Mouse (Mus musculus) heart, postnatal 14 days (tissue): Measurements from ENCODE around the gene Insm1. TPM values are rescaled to one million over a fixed set of nuclear protein-coding genes. Genes with fewer than 3 reads are reported as not detected.

ENCODE experiments used
- DNase-seq, 2 experiments: peaks; one replicate each; pipeline ENCODE4 v3.0.0; 2021 to 2022
- intact Hi-C: fragments of 180-260 bp; cut with DNase I; formaldehyde crosslinking; loops from one replicate; pipeline ENCODE4 v1.15.1; 2025
- total RNA-seq, 2 experiments: library from RNA; stranded (reverse); gene quantifications; 2 replicates each; pipeline ENCODE4 v1.2.3; 2021

Insm1 gene
- total RNA-seq, 2 experiments from 2014 or later, result 0.12 TPM; not detected in 1

GRCm38 (mm10) chr2:146223176-146223905 lies 1.6 kb downstream of the Insm1 start:
- DNase-seq, result peak in 1 of 2 experiments; percentile 7
- intact Hi-C loops, result loop anchor here (10.0 kb wide), 1 partner anchor 861 kb away; the partner anchor contains the start of gene Nkx2-4

DNA sequence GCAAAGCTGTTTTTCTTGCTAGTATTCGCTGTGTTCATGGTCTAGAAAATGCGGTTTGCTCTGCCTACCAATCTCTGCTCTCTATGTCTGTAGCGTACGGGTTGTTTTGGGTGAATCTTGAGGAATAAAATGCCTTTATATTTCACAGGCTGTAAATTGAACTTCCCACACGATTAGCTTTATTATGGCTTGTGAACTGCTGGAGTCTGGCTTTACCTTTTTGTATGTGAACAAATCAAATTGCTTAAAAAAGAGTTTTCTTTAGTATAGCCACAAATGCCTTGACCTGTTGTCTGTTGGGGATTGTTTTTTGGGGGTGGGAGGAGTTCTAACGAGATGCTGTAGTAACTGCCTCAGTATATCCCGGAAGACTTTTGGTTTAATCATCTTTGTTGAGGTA lies 2.4 kb downstream of the Insm1 start:
- DNase-seq, result no peak
- intact Hi-C loops, result loop anchor here (10.0 kb wide), 1 partner anchor 861 kb away; the partner anchor contains the start of gene Nkx2-4

- no peak for DNase-seq
- intact Hi-C loops, result loop anchor here (10.0 kb wide), 1 partner anchor 859 kb away; the partner anchor contains the start of gene Nkx2-4
These were observed 4.1 kb downstream of the Insm1 start for GRCm38 (mm10) chr2:146225818-146226217.

- intact Hi-C loops, result loop anchor here (10.0 kb wide), 1 partner anchor 858 kb away; the partner anchor contains the start of gene Nkx2-4
- DNase-seq, result peak; percentile 40 to 60
These were observed 4.8 kb downstream of the Insm1 start for GRCm38 (mm10) chr2:146226484-146226883.

- no peak for DNase-seq
- intact Hi-C loops, result loop anchor here (10.0 kb wide), 1 partner anchor 857 kb away; the partner anchor contains the start of gene Nkx2-4
These were observed 5.9 kb downstream of the Insm1 start for GRCm38 (mm10) chr2:146227646-146228045.

GRCm38 (mm10) chr2:146228435-146228834 lies 6.7 kb downstream of the Insm1 start:
- intact Hi-C loops, result loop anchor here (10.0 kb wide), 1 partner anchor 856 kb away; the partner anchor contains the start of gene Nkx2-4

DNA sequence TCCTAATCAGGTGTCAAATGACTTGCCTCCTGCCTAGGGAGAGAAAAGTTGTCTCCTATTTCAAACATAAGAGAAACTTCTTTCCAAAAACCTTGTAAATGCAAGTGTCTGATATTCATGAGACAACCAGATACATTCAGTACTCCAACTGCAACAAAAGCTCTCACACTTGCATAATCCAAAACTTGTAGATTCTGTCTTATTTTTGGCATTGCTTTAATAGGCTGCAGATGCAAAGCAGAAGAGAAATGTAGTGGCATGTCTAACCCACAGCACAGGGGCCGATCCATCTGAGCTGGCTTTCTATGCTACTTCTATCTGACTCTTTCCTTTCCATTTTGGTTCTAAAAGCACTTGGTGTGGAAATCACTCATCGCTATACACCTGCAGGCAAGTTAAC lies 9.8 kb downstream of the Insm1 start:
- intact Hi-C loops, result no loop called here
- DNase-seq, result no peak

More at GRCm38 (mm10) chr2:146228435-146228834, 6.7 kb downstream of the Insm1 start:
- no peak for DNase-seq

DNA sequence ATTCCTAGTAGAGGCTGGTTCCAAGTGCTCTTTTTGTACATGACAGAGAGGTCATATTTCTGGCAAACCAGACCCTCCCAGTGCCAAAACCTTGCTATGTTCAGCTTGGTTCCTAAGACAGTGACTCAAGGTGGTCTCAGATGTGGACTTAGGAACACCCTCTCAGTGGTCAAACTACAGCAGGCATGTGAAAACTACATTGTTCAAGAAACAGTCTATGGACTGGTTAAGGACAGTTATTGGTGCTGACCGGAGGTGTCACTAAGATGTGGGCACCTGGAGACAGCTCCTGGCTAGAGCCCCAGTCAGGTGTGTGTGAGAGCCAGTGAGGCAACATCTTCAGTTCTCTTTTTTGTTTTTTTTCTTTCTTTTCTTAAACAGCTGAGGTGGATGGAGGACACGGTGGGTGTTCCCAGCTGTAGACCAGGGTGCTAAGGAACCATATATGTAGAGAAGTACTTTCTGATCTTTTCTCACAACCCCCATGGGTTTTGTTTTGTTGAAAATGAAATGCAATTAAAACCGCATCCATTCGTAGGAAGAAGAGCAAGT lies 17.6 kb downstream of the Insm1 start:
- intact Hi-C loops, result no loop called here

GRCm38 (mm10) chr2:146244049-146244448 lies 22.3 kb downstream of the Insm1 start:
- no peak for DNase-seq
- intact Hi-C loops, result no loop called here

More for the DNA sequence above, 17.6 kb downstream of the Insm1 start:
- DNase-seq, result no peak

- intact Hi-C loops, result no loop called here
- DNase-seq, result no peak
These were observed 23.7 kb downstream of the Insm1 start for GRCm38 (mm10) chr2:146245401-146245800.

GRCm38 (mm10) chr2:146246409-146247075 lies 24.8 kb downstream of the Insm1 start:
- intact Hi-C loops, result no loop called here
- no peak for DNase-seq

DNA sequence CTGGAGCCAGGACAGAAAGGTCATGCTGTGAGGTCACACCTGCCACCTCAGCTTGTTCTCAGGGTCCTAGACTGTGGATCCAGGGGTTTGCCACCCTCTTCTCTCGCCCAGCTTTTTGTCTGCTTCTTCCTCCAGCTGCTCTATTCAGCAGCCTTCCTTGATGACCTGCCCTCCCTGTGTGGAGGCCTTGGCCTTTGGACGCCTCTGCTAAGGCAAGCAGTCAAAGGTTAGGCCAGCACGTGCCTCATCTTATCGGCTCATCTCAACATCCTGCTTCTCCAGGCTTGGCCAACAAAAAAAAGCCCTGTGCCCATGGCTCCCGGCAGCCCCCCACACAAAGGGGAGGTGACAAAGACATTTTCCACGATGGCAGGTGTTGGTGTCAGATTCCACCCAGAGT lies 25.9 kb downstream of the Insm1 start:
- DNase-seq, result no peak
- intact Hi-C loops, result no loop called here

GRCm38 (mm10) chr2:146249033-146249432 lies 27.3 kb downstream of the Insm1 start:
- DNase-seq, result no peak
- intact Hi-C loops, result no loop called here

DNA sequence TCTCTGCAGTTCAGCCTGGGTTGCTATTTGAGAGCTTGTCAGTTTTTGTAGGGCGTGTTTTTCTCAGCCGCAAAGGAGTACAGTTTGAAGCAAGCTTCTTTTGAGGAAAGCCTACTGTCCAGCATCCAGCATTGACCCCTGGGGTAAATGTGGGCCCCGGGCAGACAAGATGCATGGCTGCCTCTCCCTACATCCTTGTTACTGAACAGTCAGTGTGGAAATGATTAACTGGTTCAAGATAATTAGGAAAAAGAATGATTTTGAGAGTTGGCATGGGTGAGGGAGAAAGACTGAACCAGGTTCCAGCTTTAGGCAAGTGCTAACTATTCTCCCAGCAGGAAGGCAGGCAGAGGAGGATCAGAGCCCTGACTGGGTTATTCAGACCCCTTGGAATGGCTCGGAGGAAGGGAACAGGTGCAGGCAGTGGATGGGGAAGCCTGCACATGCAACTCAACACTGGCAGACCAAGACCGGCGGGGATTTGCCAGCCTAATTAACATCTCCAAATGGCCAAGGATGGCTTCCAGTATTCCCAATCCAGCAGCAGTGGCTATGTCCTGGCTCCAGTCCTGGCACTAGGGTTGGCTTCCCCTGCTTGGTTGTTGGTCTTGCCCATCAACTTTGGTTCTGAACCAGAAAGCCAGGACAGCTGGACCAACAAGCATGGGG lies 28.6 kb downstream of the Insm1 start:
- intact Hi-C loops, result loop anchor here (10.0 kb wide), 1 partner anchor 296 kb away; no protein-coding TSS in a partner anchor
- DNase-seq, result no peak

GRCm38 (mm10) chr2:146254387-146254786 lies 32.7 kb downstream of the Insm1 start:
- intact Hi-C loops, result loop anchor here (10.0 kb wide), 1 partner anchor 300 kb away; no protein-coding TSS in a partner anchor

GRCm38 (mm10) chr2:146255636-146256035 lies 33.9 kb downstream of the Insm1 start:
- intact Hi-C loops, result loop anchor here (10.0 kb wide), 1 partner anchor 301 kb away; no protein-coding TSS in a partner anchor
- no peak for DNase-seq

More at GRCm38 (mm10) chr2:146254387-146254786, 32.7 kb downstream of the Insm1 start:
- no peak for DNase-seq

GRCm38 (mm10) chr2:146256321-146256875 lies 34.7 kb downstream of the Insm1 start:
- DNase-seq, result peak in 1 of 2 experiments; percentile 12

DNA sequence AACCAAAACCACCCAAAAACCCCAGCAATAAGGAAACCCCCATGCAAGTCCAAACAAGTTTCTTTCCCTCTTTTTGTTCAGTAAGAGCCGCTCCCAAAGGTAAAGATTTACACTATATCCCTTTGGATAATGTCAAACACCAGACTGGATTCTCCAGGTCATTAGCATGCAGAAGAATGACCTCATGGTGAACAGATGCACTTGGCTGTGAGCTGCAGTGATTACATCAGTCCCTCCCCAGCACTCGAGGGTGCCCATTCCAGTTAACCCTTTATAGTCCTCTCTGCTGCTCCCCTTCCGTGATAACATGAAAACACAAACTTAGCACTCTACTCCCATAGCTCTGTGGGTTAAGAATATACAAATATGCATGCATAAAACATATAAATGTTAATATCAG lies 35.3 kb downstream of the Insm1 start:
- intact Hi-C loops, result loop anchor here (10.0 kb wide), 1 partner anchor 302 kb away; no protein-coding TSS in a partner anchor

More at GRCm38 (mm10) chr2:146256321-146256875, 34.7 kb downstream of the Insm1 start:
- intact Hi-C loops, result loop anchor here (10.0 kb wide), 1 partner anchor 302 kb away; no protein-coding TSS in a partner anchor

DNA sequence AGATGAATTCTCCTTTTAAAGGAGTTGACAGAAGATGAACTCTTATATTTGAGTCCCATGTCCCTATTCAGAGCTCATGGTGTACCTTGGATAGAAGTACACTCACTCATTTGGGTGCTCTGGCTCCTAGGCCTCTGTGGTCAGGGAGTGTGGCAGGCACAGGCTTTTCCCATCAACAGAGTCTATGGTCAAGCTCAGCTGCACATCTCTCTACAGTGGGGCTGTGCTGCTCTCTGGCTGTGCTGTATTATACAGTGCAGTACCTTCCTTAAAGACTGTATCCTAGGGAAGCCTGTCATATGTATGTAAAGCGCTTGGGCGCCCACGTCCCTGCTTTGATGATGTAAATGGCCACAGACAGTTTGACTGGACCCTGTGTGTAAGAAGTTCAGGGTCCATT lies 35.9 kb downstream of the Insm1 start:
- intact Hi-C loops, result loop anchor here (10.0 kb wide), 1 partner anchor 303 kb away; no protein-coding TSS in a partner anchor
- no peak for DNase-seq

More for the DNA sequence above, 35.3 kb downstream of the Insm1 start:
- peak in 1 of 2 experiments; percentile 6 for DNase-seq
